Mouse (Mus musculus) T-cell, adult 2 months (primary cell): ENCODE data around the gene Klf6.

Experiments used
- DNase-seq: peaks from one replicate; pipeline ENCODE4 v3.0.0; 2022; ENCODE audit warnings: low spot score

Gene Klf6

DNA sequence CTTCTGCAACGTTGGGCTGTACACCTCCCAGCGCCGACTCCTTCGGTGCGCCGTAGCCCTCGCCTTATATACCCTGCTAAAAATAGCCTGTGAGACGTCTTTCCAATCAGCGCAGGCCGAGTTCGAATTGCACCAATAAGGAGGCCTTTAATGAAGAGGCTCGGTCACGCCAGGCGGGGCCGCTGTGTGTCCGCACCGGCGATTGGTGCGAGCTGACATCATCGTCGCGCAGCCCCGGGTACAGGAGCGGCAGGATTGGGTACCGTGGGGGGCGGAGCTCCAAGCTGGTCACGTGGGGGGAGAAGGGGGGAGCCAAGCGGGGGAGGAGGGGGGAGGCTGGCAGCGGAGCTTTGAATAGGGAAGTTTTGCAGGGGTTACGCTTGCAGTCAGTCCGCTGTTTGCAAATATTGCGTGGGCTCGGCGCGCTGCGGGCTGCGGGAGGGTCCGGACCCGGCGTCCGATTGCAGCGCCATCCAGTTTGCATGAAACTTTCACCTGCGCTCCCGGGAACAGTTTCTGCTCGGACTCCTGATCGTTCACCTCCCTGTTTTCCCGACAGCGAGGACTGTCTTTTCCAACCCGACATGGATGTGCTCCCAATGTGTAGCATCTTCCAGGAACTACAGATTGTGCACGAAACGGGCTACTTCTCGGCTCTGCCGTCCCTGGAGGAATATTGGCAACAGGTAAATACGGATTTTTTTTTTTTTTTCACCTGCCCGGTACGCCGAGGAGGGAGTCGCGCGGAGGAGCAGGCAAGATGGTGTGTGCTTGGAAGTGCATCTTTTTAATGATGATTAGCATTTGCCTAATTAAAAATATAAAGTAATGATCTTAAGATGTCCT is at the start of gene Klf6:
TSS of gene Klf6 (plus strand) at position 326 of the 846 bp plus-strand sequence.
- peak; percentile 100 for DNase-seq

DNA sequence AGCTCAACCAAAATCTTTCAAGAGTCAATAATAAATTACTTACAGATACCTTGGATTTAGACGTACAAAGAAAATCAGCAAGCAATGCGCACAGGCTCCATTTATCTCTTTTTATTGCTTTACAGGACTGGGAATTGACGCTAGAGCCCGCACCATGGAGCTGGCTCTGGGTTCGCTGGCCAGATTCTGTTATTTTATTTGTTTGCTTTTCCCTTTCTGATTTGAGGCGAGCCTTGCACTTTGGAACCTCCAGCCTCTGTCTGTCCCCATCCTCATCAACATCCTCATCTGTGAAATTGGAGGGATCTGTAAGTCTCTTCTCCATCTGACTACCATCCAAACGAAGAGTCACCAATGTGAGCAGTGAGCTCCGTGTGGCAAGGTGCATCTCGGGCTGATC is 47.8 kb upstream of the Klf6 start:
- DNase-seq, result no peak

DNA sequence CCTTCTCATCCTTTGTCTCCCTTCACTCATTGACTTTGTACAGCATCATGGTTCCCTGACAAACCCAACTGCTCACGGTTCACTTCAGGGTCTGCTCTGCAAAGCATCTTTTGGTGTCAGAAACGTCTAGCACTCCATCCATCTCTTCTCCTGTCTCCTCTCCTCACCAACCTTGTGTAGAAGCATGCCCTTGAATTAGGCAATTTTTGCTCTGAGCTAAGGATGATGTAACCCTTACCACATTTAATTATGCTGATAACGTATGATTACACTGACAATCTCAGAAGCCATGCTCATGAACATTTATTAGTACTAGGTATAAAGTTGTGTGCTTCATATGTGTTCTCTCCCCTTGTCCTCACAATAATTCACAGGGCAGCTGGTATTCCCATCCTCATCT is 44.0 kb upstream of the Klf6 start:
- DNase-seq, result no peak

DNA sequence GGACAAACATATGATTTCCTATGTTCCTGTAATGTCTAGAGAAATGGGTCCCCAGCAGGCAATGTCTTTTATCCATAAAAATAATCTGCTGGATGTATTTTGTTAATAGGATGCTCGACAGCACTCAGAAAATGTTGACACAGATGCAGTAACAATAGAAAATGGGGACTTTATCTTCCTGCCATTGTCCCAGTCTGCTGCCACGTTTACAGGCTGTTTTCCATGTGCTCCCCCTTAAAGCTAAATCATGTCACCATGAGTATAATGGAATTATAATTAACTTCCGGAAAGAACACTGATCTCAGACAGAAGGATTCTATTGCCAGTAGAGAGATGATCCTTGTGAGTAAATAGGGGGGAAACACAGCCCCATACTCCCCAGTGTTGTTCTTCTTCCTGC is 42.1 kb upstream of the Klf6 start:
- DNase-seq, result no peak

DNA sequence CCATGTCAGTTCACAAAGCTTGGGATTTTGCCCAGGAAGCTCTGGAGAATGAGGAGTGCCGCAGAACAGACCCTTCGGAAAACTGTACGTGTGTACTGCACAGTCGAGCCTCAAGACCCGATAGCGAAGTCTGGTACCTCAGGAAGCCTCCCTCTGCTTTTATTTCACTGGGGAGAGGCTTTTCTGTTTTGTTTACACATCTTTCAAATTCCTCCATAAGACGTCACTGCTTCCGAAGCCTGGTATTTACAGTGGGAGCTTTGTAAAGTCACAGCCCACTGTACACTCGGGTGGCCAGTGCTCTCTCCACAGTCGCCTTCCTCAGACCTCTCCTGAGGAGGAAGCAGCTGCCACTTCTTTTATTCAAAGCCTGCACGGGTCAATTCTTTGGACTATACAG is 38.7 kb upstream of the Klf6 start:
- no peak for DNase-seq

DNA sequence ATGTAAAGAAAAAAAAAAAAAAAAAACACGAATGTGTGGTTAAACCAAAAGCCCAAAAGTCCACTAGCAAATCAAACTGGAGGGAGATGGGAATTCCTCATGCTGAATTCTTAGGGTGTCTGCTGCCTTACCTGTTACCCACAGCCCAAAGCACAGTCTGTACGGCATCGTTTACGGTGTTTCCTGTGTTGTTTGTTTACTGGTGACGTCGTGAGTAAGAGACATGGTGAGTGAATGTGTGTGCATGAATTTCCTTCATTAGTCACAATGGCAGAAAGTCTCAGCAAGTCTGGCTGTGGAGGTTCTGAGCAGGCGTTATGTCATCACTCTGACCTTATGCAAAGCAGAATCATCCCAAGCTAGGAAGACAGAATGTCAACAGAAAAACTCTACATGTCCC is 38.1 kb upstream of the Klf6 start:
- no peak for DNase-seq

DNA sequence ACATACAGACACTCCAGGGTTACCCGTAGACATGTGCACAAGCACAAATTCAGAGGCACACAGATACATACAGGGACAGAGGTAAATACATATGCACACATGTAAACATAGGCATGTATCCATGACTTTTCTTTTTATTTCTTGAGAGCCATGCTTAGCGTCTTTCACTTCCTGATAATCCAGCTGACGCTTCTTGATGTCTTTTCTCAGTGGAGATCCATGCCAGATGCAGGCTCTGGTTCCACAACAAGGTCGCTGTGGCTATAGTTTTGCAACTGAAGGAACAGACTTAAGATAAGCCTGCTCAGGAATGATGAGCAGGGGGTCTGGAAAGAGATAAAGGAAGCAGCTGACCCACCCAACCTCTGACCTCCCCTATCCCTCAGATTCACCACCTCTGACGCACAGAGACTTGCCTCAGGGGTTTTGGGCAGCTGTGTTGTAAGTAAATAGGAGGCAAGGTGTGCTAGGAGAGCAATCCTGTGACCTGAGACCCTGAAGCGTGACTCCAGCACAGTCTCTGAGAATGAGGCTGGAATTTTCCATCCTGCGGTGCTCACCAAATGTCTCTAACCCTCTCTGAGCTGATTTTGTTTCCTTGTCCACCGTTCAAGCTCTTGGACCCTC is 37.0 kb upstream of the Klf6 start:
- no peak for DNase-seq

DNA sequence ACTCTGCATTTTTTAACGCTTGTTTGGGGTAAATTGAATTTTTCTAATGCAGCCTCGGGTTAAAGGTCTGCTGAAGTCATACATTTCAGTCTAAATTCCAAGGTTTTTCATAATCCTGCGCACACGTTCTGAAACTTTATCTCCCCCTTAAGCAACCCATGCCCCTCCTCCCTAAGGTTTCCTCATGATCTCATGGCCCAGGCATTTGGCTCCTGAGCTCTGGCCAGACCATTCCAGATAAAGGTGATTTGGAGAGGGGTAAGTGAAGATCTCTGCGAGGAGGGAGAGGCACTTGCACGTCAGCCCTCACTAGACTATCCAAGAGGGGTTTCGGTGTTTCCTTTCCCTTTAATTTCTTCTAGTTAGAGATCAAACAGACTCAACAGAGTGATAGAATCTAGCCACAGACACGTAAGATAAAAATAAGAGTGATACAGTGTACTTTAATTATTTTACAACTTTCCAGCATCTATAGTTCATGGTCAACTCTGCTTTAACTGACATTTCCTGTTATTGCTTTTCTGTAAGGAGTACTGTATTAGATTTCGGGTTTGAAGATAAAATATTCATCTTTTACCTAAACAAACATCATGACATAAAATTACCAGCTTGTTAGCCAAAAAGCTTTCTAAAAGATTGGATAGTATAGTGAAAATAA is 35.0 kb upstream of the Klf6 start:
- DNase-seq, result no peak

DNA sequence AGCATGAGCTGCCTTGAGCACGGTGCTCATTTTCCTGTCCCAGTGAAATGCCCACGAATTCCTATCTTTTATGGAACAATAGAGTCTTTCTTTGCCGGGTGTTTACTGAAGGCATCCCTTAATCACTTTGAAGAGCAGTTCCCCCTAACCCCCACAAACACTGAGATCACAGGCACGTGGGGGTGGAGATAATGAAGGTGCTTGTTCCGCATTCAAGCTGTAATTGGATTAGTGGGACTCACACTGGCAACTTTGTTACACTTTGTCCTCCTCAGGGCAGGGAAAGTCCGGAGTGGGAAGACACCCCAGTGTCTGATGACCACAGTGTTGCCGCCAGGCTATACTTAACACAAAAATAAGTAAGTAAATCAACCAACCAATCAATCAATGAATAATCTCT is 29.3 kb upstream of the Klf6 start:
- DNase-seq, result no peak

DNA sequence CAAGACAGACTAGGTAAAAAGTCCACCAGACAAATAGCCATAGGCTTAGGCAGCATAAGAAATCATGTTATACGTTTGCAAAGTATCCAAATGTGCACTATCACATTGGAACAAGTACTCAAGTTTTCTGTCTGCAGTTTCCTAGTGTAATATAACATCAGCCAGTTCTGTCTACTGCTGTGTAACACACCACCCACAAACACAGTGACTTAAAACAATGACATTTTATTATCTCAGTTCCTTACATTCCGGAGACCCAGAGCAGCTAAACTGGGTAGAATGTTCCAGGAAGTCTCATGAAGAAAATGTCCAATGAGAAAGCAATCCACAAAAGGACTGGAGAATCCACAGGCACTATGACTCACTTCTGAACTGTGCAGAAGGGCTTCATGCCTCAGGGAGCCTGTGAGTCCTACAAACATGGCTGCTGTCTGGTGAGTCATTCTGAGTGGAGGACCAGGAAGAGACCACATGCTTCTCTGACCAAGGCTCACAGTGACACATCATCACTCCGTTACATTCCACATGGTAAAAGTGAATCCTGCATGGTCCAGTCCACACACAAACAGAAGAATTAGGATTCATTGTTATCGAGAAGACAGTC is 24.0 kb upstream of the Klf6 start:
- DNase-seq, result no peak

DNA sequence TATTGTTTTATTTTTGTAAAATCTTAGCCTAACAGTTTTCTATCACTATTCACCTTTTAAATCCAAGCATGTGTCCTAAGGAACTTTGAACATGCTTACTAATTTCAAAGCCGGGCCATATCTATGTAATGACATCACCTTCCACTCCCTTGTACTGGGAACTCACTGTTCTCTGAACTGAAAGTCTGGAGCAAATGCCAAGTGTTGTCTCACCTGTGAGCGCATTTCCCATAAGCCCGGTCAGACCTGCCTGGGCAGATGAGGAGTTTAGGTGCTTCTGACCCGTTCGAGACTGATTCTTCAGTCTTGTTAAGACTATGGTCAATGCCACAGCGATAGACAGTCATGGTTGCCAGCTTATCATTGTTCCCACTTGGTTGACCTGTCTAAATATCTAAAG is 19.9 kb upstream of the Klf6 start:
- no peak for DNase-seq

DNA sequence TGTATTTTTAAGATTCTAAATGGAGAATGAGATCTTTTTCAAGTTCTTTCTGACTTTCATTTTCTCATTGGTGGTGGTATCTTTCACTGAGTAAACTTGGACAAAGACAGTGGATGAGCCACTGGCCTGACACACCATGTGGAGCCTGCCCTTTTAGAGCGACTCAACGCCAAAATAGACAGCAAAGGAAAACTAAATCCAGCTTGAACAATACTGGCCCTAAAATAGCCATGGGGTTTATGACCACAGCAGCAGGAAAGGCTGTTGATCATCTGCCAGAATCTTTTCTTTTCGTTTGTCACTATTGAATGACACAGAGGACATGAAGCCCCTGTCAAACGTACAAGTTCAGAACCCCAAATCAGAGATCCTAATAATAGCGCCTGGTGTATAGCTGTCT is 18.4 kb upstream of the Klf6 start:
- DNase-seq, result no peak

DNA sequence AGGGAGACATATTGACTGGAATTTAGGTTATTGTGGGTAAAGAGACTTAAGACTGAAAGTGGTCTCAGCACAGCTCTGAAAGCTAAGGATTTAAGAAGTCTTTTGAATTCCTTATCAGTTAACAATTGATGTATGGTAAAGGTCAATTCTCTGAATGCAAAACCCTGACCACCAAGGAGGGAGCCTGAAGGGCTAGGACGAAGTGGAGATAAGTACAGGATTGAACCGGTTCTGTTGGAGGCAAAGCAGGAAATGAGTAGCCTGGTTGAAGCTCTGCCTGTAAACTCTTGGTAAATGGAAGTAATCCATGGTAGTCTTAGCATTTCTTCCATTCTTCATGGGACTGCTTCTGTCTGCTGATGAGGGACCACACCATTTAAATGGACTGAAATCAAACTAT is 17.5 kb upstream of the Klf6 start:
- DNase-seq, result no peak

DNA sequence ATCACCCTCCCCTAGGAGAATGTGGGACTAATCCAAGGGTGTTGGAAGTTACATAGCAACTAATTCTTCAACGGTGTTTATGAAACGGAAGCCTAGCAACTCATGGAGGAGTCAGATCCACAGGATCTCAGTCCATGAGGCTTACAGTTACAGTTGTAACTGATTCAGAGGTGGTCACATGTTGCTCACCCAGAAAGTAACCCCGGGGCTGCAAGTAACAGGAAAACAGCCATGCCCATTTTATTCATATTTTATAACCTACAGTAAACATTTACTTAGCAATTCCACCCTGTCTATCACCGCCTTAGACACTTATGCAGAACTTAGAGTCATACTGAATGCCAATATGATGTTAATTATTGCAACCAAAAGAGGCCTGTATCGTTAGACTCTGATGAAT is 16.9 kb upstream of the Klf6 start:
- no peak for DNase-seq

DNA sequence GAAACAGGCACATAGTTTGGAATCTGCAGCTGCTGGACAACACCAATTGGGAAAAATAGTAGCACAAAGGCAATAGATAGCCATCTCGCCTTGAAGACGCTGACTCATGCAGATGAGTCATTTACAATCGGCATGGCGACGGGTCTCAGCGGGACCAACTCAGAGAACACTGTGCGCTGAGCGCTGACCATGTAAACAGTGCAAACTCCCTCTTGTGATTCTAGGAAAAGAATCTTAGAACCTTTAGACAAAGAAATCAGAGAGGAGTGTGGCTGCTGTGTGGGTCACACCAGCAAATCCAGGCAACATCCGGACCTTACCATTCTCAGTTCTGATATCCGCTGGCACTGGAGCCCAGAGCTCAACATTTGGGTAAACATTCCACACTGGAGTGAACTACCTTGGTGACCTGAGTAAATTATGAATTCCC is 16.1 kb upstream of the Klf6 start:
- peak; percentile 38 for DNase-seq

DNA sequence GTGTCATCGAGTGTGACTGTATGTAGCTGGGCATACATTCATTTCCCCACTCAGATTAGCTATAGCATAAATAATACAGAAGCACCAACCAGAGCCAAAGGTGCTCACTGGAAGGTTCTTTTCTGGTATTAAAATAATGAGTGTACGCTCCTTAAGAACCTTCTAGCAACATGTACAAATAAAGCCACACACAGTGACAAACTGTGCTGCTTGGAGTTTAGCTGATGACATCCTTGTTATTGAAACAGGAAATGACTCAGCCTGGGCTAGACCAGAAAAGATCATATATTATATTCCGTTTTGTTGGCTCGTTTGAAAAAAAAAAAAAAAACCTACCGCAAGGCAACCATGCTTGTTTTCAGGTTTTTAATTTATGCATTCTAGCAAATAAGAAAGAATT is 15.7 kb upstream of the Klf6 start:
- peak; percentile 80 for DNase-seq

DNA sequence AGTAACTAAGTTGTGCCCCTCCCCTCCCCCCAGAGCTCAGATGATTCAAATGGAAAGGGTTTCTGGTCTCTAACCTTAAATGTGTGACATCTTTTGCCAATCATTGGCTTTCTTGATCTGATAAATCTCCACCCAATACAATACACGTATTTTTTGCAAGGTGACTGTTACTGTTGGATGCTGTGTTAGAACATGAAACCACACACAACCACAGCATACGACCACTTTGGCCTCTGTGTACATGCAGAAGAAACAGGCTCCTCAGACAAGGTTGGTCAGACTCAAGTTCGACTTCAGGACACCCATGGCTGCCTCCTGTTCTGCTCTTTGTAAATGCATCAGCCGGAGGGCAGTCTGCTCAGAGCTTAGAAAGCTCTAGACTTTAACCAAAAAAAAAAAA is 14.4 kb upstream of the Klf6 start:
- DNase-seq, result no peak

DNA sequence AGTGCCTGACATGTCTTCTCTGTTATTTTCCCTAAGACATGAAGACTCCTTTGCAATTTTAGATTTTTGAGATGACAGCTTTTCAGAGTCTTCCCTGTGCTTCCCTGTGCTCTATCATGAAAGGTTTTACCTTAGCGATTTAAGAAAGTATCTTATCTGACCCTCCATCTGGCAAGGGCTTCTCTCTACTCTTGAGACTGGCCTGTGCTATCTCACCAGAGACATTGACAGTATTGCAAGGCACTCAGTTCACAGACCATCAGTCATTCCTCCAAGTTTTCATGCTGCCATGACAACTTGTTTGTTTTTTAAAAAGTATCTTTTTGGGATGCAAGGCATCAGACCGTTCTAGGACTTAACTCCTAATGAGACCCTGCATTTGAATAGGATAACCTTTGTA is 13.5 kb upstream of the Klf6 start:
- DNase-seq, result no peak

DNA sequence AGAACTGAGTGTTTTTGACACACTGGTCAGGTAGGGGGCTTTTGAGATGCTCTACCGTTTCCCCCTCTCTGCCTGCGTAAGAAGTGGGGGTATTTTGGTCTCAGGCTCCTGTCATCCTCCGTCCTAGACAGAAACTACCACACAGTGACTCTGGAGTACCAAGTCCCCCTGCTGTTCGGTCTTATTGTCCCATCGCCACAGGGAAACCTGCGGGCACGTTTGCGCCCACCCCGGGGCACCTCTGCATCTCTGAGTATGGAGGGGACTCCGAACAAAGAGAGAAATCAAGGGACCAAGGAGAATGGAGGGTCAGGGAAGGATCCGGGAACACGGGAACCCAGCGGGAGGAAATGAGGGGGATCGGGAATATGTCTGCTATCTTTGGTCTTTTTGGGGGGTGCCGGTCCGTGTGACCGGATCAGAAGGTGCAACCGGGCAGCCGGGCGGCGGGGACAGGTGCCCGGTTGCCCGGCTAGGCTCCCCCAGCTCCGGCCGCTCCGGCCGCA is 578 bp upstream of the Klf6 start:
- DNase-seq, result peak; percentile 84

DNA sequence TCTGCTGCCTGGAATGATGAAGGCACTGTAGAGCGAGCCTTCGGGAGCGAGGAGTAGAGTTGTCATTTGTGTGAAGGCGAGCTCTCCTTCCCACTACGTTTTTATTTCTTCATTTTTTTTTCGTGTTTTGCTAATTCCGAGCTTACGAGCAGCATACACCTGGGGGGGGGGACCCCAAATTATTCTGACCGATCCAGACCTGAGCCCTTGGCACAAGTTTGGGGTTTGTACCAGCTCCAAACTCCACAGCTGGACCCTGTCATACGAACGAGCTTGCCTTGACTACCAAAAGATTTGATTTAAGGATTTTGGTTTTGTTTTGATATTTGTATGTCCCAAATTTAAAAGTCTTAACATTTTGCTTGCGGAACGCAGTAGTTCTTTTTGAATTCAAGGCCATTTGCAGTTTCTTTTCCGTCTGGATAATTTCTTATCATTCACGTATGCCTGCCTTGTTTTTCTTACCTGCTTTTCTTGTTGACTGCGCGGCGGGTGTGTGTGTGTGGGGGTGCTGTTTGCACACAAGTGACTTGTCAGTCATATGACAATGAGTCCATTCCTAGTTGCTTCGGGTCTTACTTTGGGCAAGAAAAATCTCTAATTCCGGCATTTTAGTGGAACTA is 832 bp downstream of the Klf6 start:
- DNase-seq, result peak; percentile 72

DNA sequence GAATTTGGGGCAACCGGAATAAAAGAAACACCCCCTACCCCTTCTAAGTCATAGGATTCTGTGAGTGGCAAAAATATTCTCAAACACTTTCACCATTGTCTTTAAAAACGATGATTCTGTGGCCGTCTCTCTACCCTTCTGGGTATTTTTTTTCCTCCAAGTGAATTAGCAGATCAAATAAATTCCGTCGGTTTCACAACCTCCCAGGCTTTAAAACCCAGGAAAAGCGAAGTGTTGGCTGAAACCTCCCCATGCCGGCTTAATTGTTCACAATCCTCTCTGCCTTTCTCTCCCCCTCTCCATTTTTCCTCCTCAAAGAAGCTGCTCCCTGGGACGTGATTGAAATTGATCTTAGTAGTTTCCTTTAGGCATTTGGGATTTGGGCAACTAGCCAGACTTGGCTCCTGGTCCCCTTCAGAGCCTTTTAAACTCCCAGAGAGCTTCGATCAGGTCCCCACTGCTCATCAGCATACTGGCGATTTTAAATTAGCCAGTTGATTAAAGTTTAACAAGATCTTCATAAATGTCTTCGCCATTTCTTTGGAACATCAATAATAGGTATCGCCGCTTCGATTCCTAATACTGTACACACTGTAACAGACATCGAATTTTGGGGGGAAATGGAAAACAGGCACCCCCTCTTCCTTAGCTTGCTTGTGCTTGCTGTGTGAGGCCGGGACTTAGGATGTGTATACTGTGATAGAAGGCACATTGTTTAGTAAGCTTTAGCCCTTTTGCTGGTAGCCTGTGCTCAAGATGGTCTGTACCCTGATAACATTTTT is 1.5 kb downstream of the Klf6 start:
- DNase-seq, result no peak
